Mouse (Mus musculus) forebrain, postnatal 0 days (tissue): ENCODE data around the gene Tmem232. TPM values are rescaled to one million over a fixed set of nuclear protein-coding genes. Genes with fewer than 3 reads are reported as not detected.

Experiments
- ATAC-seq: fragments of 200-750 bp; cut with Nextera tagmentation; 2 replicates; pipeline ENCODE4 v1.8.0; 2017; ENCODE audit warnings: mild to moderate bottlenecking, moderate library complexity
- DNase-seq: peaks from one replicate; pipeline ENCODE4 v3.0.0-alpha.2; 2015
- H3K27ac ChIP-seq: fragments of 300-500 bp; sonication (generic); 2 replicates; pipeline ENCODE4 v1.5.1; 2014; ENCODE audit warnings: low read depth, mild to moderate bottlenecking, antibody characterized with exemption, low read length, moderate library complexity, mixed read lengths
- H3K27me3 ChIP-seq: fragments of 300-500 bp; sonication (generic); 2 replicates; pipeline ENCODE4 v1.6.1; 2014; ENCODE audit warnings: mild to moderate bottlenecking, low read length, mixed read lengths; ENCODE audit not compliant: insufficient read depth
- H3K36me3 ChIP-seq: fragments of 300-500 bp; sonication (generic); 2 replicates; pipeline ENCODE4 v1.6.1; 2014; ENCODE audit warnings: mild to moderate bottlenecking, moderate library complexity; ENCODE audit not compliant: insufficient read depth
- H3K4me1 ChIP-seq: fragments of 300-500 bp; sonication (generic); 2 replicates; pipeline ENCODE4 v1.6.1; 2014; ENCODE audit warnings: antibody characterized with exemption; ENCODE audit not compliant: insufficient read depth
- H3K4me2 ChIP-seq: fragments of 300-500 bp; sonication (generic); 2 replicates; pipeline ENCODE4 v1.6.1; 2014; ENCODE audit warnings: low read depth, mild to moderate bottlenecking, moderate library complexity
- H3K4me3 ChIP-seq: fragments of 300-500 bp; sonication (generic); 2 replicates; pipeline ENCODE4 v1.5.1; 2014; ENCODE audit warnings: low read depth, low read length, mixed read lengths
- H3K9ac ChIP-seq: fragments of 300-500 bp; sonication (generic); 2 replicates; pipeline ENCODE4 v1.6.1; 2014; ENCODE audit warnings: mild to moderate bottlenecking
- H3K9me3 ChIP-seq: fragments of 300-500 bp; sonication (generic); 2 replicates; pipeline ENCODE4 v1.6.1; 2016; ENCODE audit warnings: low read length
- CTCF ChIP-seq: sonication (generic); IDR thresholded peaks from 2 replicates; pipeline ENCODE4 v1.5.1; 2016; ENCODE audit warnings: antibody characterized with exemption, control low read depth, low read depth
- WGBS: fragments of 180-500 bp; shearing (Covaris S2); extraction: QIAGEN DNeasy Blood & Tissue Kit; methylation state at CpG from one replicate; pipeline ENCODE4 v1.1.7; 2014; 5-methylcytosine and 5-hydroxymethylcytosine counted together
- polyA plus RNA-seq: library from polyadenylated mRNA; unstranded; fragments of >200 nt; fragmentation: Nextera tagmentation; extraction: Ambion mirVana; gene quantifications from 2 replicates; pipeline ENCODE4 v1.2.1, GENCODE M21; 2015
- total RNA-seq: library from RNA; depleted of rRNA; stranded (reverse); fragments of >200 nt; gene quantifications from 2 replicates; pipeline ENCODE4 v1.2.3, GENCODE M21; 2014; rRNA removed

Gene Tmem232
- 0.57 and 0.77 TPM in 2 replicates for total RNA-seq
- 0.79 and 1.1 TPM in 2 replicates for polyA plus RNA-seq

GRCm38 (mm10) chr17:65540441-65541272, at the start of gene Tmem232:
Gene Tmem232 (minus strand): TSS chr17:65540782.
- 11% methylated on average over 26 of the region's 26 CpGs for WGBS
- peak; percentile 75 for DNase-seq

GRCm38 (mm10) chr17:65586892-65587291, 46.3 kb upstream of the Tmem232 start:
- no peaks in the 10 kb centered on the region for H3K4me1 ChIP-seq
- H3K9me3 ChIP-seq: no peaks in the 10 kb centered on the region
- no peak for ATAC-seq
- H3K36me3 ChIP-seq: peaks cover 5% of the 10 kb centered on the region
- WGBS: 86% methylated on average over 3 of the region's 3 CpGs
- H3K4me3 ChIP-seq: no peak overlapping the region
- no peak for DNase-seq
- no peak for TF ChIP-seq CTCF
- H3K9ac ChIP-seq: no peak overlapping the region
- no peak overlapping the region for H3K4me2 ChIP-seq
- H3K27ac ChIP-seq: no peak overlapping the region
- H3K27me3 ChIP-seq: no peaks in the 10 kb centered on the region

More at GRCm38 (mm10) chr17:65540441-65541272, at the start of gene Tmem232:
- Histone ChIP-seq H3K4me3 (peak within 1 kb of the TSS; percentile 22), H3K27me3 (no peaks in the 10 kb centered on the region), H3K4me1 (0 out of 2 replicates have a peak, but pooled peaks cover 3% of the 10 kb centered on the region), H3K27ac (no peak within 1 kb of the TSS), H3K4me2 (peak within 1 kb of the TSS; percentile 43), H3K9ac (no peak within 1 kb of the TSS), H3K36me3 (no peaks in the 10 kb centered on the region), H3K9me3 (no peaks in the 10 kb centered on the region)
- ATAC-seq: peak; percentile 94
- peak; percentile 65 for TF ChIP-seq CTCF

- TF ChIP-seq CTCF: no peak
- DNase-seq (no peak), ATAC-seq (no peak)
- 95% methylated on average over 5 of the region's 5 CpGs for WGBS
- Histone ChIP-seq H3K36me3 (peaks cover 23% of the 10 kb centered on the region; the same call in 1 of the 2 replicates), H3K4me3 (no peak overlapping the region), H3K9me3 (no peaks in the 10 kb centered on the region), H3K27ac (no peak overlapping the region), H3K4me1 (no peaks in the 10 kb centered on the region), H3K9ac (no peak overlapping the region), H3K27me3 (no peaks in the 10 kb centered on the region), H3K4me2 (no peak overlapping the region)
Measured at GRCm38 (mm10) chr17:65581440-65581839, 40.9 kb upstream of the Tmem232 start.

GRCm38 (mm10) chr17:65579766-65580165, 39.2 kb upstream of the Tmem232 start:
- Histone ChIP-seq H3K4me1 (no peaks in the 10 kb centered on the region), H3K36me3 (peaks cover 23% of the 10 kb centered on the region; the same call in 1 of the 2 replicates), H3K4me3 (no peak overlapping the region), H3K9me3 (no peaks in the 10 kb centered on the region), H3K27ac (no peak overlapping the region), H3K9ac (no peak overlapping the region), H3K27me3 (no peaks in the 10 kb centered on the region), H3K4me2 (no peak overlapping the region)
- DNase-seq (no peak), ATAC-seq (no peak)
- 95% methylated on average over 7 of the region's 7 CpGs for WGBS
- TF ChIP-seq CTCF: no peak

- peaks cover 8% of the 10 kb centered on the region; the same call in 1 of the 2 replicates for H3K36me3 ChIP-seq
- no peak overlapping the region for H3K4me2 ChIP-seq
- no peak overlapping the region for H3K27ac ChIP-seq
- no peaks in the 10 kb centered on the region for H3K4me1 ChIP-seq
- no peak overlapping the region for H3K4me3 ChIP-seq
- no peak overlapping the region for H3K9ac ChIP-seq
- no peaks in the 10 kb centered on the region for H3K27me3 ChIP-seq
- peak; percentile 69 for DNase-seq
- peak; percentile 67 for TF ChIP-seq CTCF
- 92% methylated on average over 1 of the region's 1 CpGs for WGBS
- peak; percentile 65 for ATAC-seq
- no peaks in the 10 kb centered on the region for H3K9me3 ChIP-seq
Measured at GRCm38 (mm10) chr17:65575339-65575738, 34.8 kb upstream of the Tmem232 start.

- H3K36me3 ChIP-seq: peaks cover 6% of the 10 kb centered on the region; the same call in 1 of the 2 replicates
- no peaks in the 10 kb centered on the region for H3K4me1 ChIP-seq
- no peak for DNase-seq
- WGBS: 86% methylated on average over 8 of the region's 8 CpGs
- H3K27me3 ChIP-seq: no peaks in the 10 kb centered on the region
- H3K27ac ChIP-seq: no peak overlapping the region
- H3K4me2 ChIP-seq: no peak overlapping the region
- no peak for TF ChIP-seq CTCF
- peak; percentile 14; the same call in 1 of the 2 replicates for ATAC-seq
- no peak overlapping the region for H3K4me3 ChIP-seq
- no peaks in the 10 kb centered on the region for H3K9me3 ChIP-seq
- no peak overlapping the region for H3K9ac ChIP-seq
Measured at GRCm38 (mm10) chr17:65574850-65575249, 34.3 kb upstream of the Tmem232 start.

GRCm38 (mm10) chr17:65571866-65572265, 31.3 kb upstream of the Tmem232 start:
- no peak overlapping the region for H3K4me2 ChIP-seq
- no peaks in the 10 kb centered on the region for H3K27me3 ChIP-seq
- no peaks in the 10 kb centered on the region for H3K9me3 ChIP-seq
- H3K4me3 ChIP-seq: no peak overlapping the region
- TF ChIP-seq CTCF: no peak
- H3K36me3 ChIP-seq: no peaks in the 10 kb centered on the region
- no peak for ATAC-seq
- H3K4me1 ChIP-seq: no peaks in the 10 kb centered on the region
- no peak for DNase-seq
- H3K27ac ChIP-seq: no peak overlapping the region
- 71% methylated on average over 9 of the region's 9 CpGs for WGBS
- no peak overlapping the region for H3K9ac ChIP-seq
